Mouse (Mus musculus) ovary, postnatal 36 days (tissue): ENCODE measurements around the gene Copz2.
"Not testable (repeated sequence)": the region's sequence is repeated elsewhere in the genome, so short reads cannot be mapped to it uniquely, and the experiment has no call there.

ENCODE experiments used
- DNase-seq: peaks from one replicate; pipeline ENCODE4 v3.0.0; 2022; ENCODE audit warnings: low spot score, mixed read lengths

Copz2 gene

GRCm38 (mm10) chr11:96829403-96829812 lies 20.3 kb upstream of the Copz2 start:
- DNase-seq: peak; percentile 90

GRCm38 (mm10) chr11:96829813-96830538 lies 19.7 kb upstream of the Copz2 start, which contains the start of gene Nfe2l1:
Gene Nfe2l1, minus strand, starts transcription at chr11:96829968.
- peak; percentile 95 for DNase-seq

- DNase-seq: no peak
Measured at GRCm38 (mm10) chr11:96830539-96831216, 19.0 kb upstream of the Copz2 start.

- DNase-seq: no peak
Measured at GRCm38 (mm10) chr11:96831516-96831915, 18.2 kb upstream of the Copz2 start.

- DNase-seq: no peak
Measured at GRCm38 (mm10) chr11:96832541-96832940, 17.1 kb upstream of the Copz2 start.

GRCm38 (mm10) chr11:96832973-96833372 lies 16.7 kb upstream of the Copz2 start:
- DNase-seq: no peak

GRCm38 (mm10) chr11:96834127-96834526 lies 15.5 kb upstream of the Copz2 start:
- DNase-seq: no peak

- DNase-seq: no peak
Measured at GRCm38 (mm10) chr11:96837298-96837697, 12.4 kb upstream of the Copz2 start.

GRCm38 (mm10) chr11:96838341-96838740 lies 11.3 kb upstream of the Copz2 start:
- DNase-seq: no peak

- no peak for DNase-seq
Measured at GRCm38 (mm10) chr11:96839428-96839827, 10.2 kb upstream of the Copz2 start.

- no peak for DNase-seq
Measured at GRCm38 (mm10) chr11:96839877-96840276, 9.8 kb upstream of the Copz2 start.

GRCm38 (mm10) chr11:96840290-96840689 lies 9.4 kb upstream of the Copz2 start:
- no peak for DNase-seq

- DNase-seq: no peak
Measured at GRCm38 (mm10) chr11:96843627-96844026, 6.0 kb upstream of the Copz2 start.

GRCm38 (mm10) chr11:96847240-96847639 lies 2.4 kb upstream of the Copz2 start:
- no peak for DNase-seq

GRCm38 (mm10) chr11:96848694-96849093 lies 976 bp upstream of the Copz2 start:
- no peak for DNase-seq

GRCm38 (mm10) chr11:96849145-96849544 lies 525 bp upstream of the Copz2 start:
- not testable (repeated sequence) for DNase-seq

GRCm38 (mm10) chr11:96857446-96857845 lies 7.8 kb downstream of the Copz2 start:
- no peak for DNase-seq

GRCm38 (mm10) chr11:96859635-96860034 lies 10.0 kb downstream of the Copz2 start:
- no peak for DNase-seq

- DNase-seq: peak; percentile 81
Measured at GRCm38 (mm10) chr11:96860564-96860963, 10.9 kb downstream of the Copz2 start.

GRCm38 (mm10) chr11:96861446-96861845 lies 11.8 kb downstream of the Copz2 start:
- DNase-seq: peak; percentile 39

GRCm38 (mm10) chr11:96861878-96862289 lies 12.2 kb downstream of the Copz2 start:
- peak; percentile 95 for DNase-seq

- no peak for DNase-seq
Measured at GRCm38 (mm10) chr11:96862534-96862933, 12.9 kb downstream of the Copz2 start.

GRCm38 (mm10) chr11:96863206-96863995 lies 13.7 kb downstream of the Copz2 start:
- peak; percentile 46 for DNase-seq
